Mouse (Mus musculus): ENCODE measurements around the gene Nln. TPM values are rescaled to one million over a fixed set of nuclear protein-coding genes. Genes with fewer than 3 reads are reported as not detected.

The Nln gene
- polyA plus RNA-seq, 1 experiment from 2014 or later: 25.0 TPM

DNA sequence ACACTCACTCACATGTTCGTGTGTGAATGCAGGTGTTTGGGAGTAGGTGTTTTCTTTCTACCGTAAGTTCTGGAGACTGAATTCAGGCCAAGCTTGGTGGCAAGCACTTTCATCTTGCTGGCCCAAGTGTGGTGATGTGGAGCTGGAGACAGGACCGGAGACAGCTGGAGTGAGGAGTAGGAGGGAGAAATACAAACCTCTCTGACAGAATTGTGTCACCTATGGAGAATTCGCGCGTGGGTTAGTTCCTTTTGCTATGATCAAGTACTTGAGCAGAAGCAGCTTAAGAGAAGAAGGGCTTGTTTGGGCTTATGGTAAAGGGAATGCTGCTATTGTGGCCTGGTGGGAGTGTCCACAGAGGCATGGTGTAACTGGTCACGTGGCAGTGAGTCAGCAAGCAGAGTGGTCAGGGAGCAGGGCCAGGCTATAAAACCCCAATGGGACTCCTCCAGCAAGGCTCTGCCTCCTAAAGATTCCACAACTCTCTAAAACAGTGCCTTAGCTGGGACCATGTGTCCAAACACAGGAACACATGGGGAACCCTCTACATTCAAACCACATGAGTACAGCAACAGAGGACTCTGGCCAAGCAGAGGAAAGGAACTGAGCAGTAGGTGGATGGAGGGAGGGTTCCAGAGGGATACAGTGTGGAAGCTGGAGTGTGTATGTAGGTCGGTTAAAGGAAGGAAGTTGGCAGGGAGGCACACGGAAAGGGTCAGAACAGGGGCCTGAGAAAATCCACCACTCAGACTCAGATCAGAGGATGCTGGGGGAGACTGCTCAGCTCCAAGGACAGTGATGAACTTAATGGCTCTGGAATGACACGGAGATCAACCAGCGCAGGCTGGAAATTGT, 14.7 kb downstream of the Nln start:
- WGBS: 75% methylated on average over 11 of the region's 11 CpGs
- no peaks in the 10 kb centered on the region for H3K9me3 ChIP-seq (ENCODE audit: control insufficient read depth, low read length)
- H3K27me3 ChIP-seq (ENCODE audit: control insufficient read depth, insufficient read depth, low read length): no peaks in the 10 kb centered on the region
- H3K27ac ChIP-seq (replicated peaks in 1 of 2; ENCODE audit: control insufficient read depth in 1 of 2, insufficient read depth in 1 of 2, low read depth in 2 of 2, low read length in 2 of 2): peak overlapping the region in 1 of 2 experiments; percentile 10; a peak in 1 of 4 replicates
- H3K4me3 ChIP-seq (ENCODE audit: control insufficient read depth in 1 of 2, insufficient read depth in 1 of 2, low read depth in 1 of 2, low read length in 2 of 2): no peak overlapping the region
- peak; percentile 66 for ATAC-seq (ENCODE audit: insufficient number of reproducible peaks, insufficient read depth, low FRiP score, low read depth)
- no peak overlapping the region for H3K9ac ChIP-seq (ENCODE audit: low read length)
- peaks cover 9 to 28% of the 10 kb centered on the region in 2 experiments for H3K4me1 ChIP-seq (ENCODE audit: control insufficient read depth in 2 of 2, insufficient read depth in 2 of 2, low read length in 2 of 2)
- no peaks in the 10 kb centered on the region for H3K36me3 ChIP-seq (ENCODE audit: control insufficient read depth, insufficient read depth, low read length)
- no peak overlapping the region for H3K4me2 ChIP-seq (ENCODE audit: low read length)

DNA sequence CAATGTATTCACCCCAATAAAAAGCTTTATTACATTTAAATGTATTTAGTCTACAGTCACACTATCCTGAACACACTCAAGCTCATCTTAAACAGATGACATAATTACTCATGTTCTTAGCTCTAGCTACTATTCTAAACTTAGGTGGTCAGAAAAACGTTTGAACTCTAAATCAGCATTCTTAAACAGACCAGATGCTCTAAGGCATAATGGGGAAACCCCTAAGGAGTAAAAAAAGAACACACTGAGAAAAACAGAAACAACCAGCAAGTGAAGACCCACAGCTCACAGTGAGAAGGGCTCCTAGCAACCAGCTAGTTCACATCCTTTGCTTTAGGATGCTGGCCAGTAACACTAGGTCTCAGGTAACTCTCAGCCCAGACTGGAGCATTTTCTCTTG, 17.7 kb downstream of the Nln start:
- Histone ChIP-seq H3K27ac (replicated peaks in 1 of 2; ENCODE audit: control insufficient read depth in 1 of 2, insufficient read depth in 1 of 2, low read depth in 2 of 2, low read length in 2 of 2) (no peak overlapping the region), H3K4me3 (ENCODE audit: control insufficient read depth in 1 of 2, insufficient read depth in 1 of 2, low read depth in 1 of 2, low read length in 2 of 2) (no peak overlapping the region), H3K9ac (ENCODE audit: low read length) (no peak overlapping the region), H3K4me1 (ENCODE audit: control insufficient read depth in 2 of 2, insufficient read depth in 2 of 2, low read length in 2 of 2) (peaks cover 5 to 16% of the 10 kb centered on the region in 2 experiments), H3K27me3 (ENCODE audit: control insufficient read depth, insufficient read depth, low read length) (no peaks in the 10 kb centered on the region), H3K9me3 (ENCODE audit: control insufficient read depth, low read length) (no peaks in the 10 kb centered on the region), H3K36me3 (ENCODE audit: control insufficient read depth, insufficient read depth, low read length) (no peaks in the 10 kb centered on the region), H3K4me2 (ENCODE audit: low read length) (no peak overlapping the region)
- WGBS: 9% methylated on average over 1 of the region's 1 CpGs
- ATAC-seq (ENCODE audit: insufficient number of reproducible peaks, insufficient read depth, low FRiP score, low read depth): no peak

DNA sequence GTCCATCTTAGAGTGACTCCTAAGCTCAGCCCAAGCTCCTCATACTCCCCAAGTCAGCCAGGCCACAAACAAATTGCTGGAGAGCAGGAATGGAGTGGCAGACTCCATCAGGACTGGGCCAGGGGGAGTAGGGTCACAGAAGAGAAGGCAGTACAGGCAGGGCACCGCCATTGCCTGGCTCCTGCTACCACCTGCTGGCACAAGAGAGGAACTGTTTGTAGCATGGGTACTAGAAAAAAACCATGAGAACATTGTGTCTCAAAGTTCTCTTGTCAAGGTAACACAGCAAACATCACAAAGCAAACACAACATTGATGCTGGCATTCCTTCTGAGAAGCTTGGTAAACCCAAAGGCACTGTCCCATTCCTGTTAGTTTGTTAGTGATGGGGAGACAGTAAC, 20.0 kb downstream of the Nln start:
- no peaks in the 10 kb centered on the region for H3K9me3 ChIP-seq (ENCODE audit: control insufficient read depth, low read length)
- no peak for ATAC-seq (ENCODE audit: insufficient number of reproducible peaks, insufficient read depth, low FRiP score, low read depth)
- WGBS: 33% methylated on average over 1 of the region's 1 CpGs

DNA sequence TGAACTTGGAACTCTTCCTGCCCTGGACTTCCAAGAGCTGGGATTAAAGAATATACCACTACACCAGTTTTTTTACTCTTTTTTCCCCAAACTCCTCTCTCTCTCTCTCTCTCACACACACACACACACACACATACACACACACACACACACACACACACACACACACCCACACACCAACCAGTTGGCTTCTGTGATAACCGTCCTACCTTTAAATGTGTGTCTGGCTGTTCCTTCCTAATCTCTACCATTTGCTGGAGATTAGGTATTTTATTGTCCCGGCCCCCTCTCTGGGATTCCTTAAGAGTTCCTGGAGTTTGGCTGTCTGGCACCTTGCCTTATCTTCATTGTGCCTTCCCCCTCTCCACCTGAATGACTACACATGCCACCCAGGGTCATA, 24.8 kb downstream of the Nln start:
- no peaks in the 10 kb centered on the region for H3K36me3 ChIP-seq (ENCODE audit: control insufficient read depth, insufficient read depth, low read length)
- 55% methylated on average over 2 of the region's 2 CpGs for WGBS
- no peaks in the 10 kb centered on the region for H3K27me3 ChIP-seq (ENCODE audit: control insufficient read depth, insufficient read depth, low read length)
- H3K4me3 ChIP-seq (ENCODE audit: control insufficient read depth in 1 of 2, insufficient read depth in 1 of 2, low read depth in 1 of 2, low read length in 2 of 2): no peak overlapping the region
- no peaks in the 10 kb centered on the region for H3K4me1 ChIP-seq (ENCODE audit: control insufficient read depth in 2 of 2, insufficient read depth in 2 of 2, low read length in 2 of 2)
- no peak overlapping the region for H3K9ac ChIP-seq (ENCODE audit: low read length)
- H3K27ac ChIP-seq (replicated peaks in 1 of 2; ENCODE audit: control insufficient read depth in 1 of 2, insufficient read depth in 1 of 2, low read depth in 2 of 2, low read length in 2 of 2): no peak overlapping the region
- no peak for ATAC-seq (ENCODE audit: insufficient number of reproducible peaks, insufficient read depth, low FRiP score, low read depth)
- H3K4me2 ChIP-seq (ENCODE audit: low read length): no peak overlapping the region
- H3K9me3 ChIP-seq (ENCODE audit: control insufficient read depth, low read length): no peaks in the 10 kb centered on the region

More for the DNA sequence above, 20.0 kb downstream of the Nln start:
- Histone ChIP-seq H3K27ac (replicated peaks in 1 of 2; ENCODE audit: control insufficient read depth in 1 of 2, insufficient read depth in 1 of 2, low read depth in 2 of 2, low read length in 2 of 2) (no peak overlapping the region), H3K4me1 (ENCODE audit: control insufficient read depth in 2 of 2, insufficient read depth in 2 of 2, low read length in 2 of 2) (no peaks in the 10 kb centered on the region), H3K27me3 (ENCODE audit: control insufficient read depth, insufficient read depth, low read length) (no peaks in the 10 kb centered on the region), H3K4me2 (ENCODE audit: low read length) (no peak overlapping the region), H3K36me3 (ENCODE audit: control insufficient read depth, insufficient read depth, low read length) (no peaks in the 10 kb centered on the region), H3K4me3 (ENCODE audit: control insufficient read depth in 1 of 2, insufficient read depth in 1 of 2, low read depth in 1 of 2, low read length in 2 of 2) (no peak overlapping the region), H3K9ac (ENCODE audit: low read length) (no peak overlapping the region)

DNA sequence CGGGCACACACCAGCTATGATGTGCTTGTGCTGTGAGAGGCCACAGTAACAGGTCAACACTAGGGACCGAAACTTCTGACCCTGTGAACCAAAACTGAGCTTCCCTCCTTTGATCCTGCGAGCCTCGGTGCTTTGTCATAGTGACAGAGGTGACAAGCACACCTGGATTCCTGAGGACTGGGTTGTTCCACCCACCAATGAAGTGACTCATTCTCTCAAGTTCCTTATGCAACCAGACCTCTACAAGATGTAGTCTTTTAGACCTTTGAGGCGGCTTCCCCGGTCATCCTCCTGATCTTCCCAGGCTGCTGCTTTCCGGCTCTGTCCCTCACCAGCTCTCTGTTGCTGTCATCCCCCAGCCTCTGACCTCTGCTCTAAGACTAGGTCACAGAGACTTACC, 26.9 kb downstream of the Nln start:
- Histone ChIP-seq H3K9me3 (ENCODE audit: control insufficient read depth, low read length) (no peaks in the 10 kb centered on the region), H3K27ac (replicated peaks in 1 of 2; ENCODE audit: control insufficient read depth in 1 of 2, insufficient read depth in 1 of 2, low read depth in 2 of 2, low read length in 2 of 2) (no peak overlapping the region), H3K36me3 (ENCODE audit: control insufficient read depth, insufficient read depth, low read length) (no peaks in the 10 kb centered on the region), H3K9ac (ENCODE audit: low read length) (no peak overlapping the region), H3K4me3 (ENCODE audit: control insufficient read depth in 1 of 2, insufficient read depth in 1 of 2, low read depth in 1 of 2, low read length in 2 of 2) (no peak overlapping the region), H3K4me1 (ENCODE audit: control insufficient read depth in 2 of 2, insufficient read depth in 2 of 2, low read length in 2 of 2) (no peaks in the 10 kb centered on the region), H3K4me2 (ENCODE audit: low read length) (no peak overlapping the region), H3K27me3 (ENCODE audit: control insufficient read depth, insufficient read depth, low read length) (no peaks in the 10 kb centered on the region)
- 89% methylated on average over 7 of the region's 7 CpGs for WGBS
- ATAC-seq (ENCODE audit: insufficient number of reproducible peaks, insufficient read depth, low FRiP score, low read depth): no peak

DNA sequence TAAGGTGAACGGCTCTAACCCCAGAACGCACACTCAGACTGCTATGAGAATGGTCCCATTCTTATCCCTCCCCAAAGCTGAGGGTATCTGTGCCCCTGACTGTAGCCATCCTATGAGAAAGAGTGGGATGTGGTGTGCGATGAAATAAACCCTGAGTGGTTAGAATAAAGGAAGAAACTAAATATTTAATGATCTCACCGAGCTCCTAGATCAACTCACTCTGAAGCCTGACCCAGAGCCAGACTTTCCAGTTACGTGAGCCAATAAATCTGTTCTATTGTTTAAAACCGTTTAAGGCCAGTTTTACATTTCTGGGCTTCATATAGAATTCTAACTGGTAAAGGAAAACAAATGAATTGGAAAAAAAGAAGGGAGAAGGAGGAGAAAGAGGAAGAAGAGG, 32.4 kb downstream of the Nln start:
- ATAC-seq (ENCODE audit: insufficient number of reproducible peaks, insufficient read depth, low FRiP score, low read depth): no peak
- peaks cover 8% of the 10 kb centered on the region; the same call in 1 of the 2 replicates for H3K36me3 ChIP-seq (ENCODE audit: control insufficient read depth, insufficient read depth, low read length)
- 82% methylated on average over 6 of the region's 6 CpGs for WGBS

DNA sequence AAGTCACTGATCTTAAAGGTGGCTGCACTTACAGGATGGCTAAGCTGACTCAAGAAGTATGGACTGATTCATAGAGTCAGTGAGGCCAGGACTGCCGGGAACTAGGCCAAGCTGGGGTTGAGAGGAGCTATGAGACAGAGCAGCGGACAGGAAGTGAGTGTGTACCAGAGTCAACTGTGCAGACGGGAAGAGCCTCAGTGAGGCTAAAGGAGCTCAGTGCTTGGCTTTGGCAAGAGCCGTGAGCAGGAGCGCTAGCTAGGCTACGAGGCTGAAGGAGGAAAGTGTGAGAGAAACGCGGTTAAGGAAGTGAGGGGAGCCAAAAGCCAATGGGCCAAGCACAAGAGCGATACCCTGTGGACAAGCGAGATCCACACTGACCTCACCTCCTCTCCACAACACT, 34.7 kb downstream of the Nln start:
- Histone ChIP-seq H3K27me3 (ENCODE audit: control insufficient read depth, insufficient read depth, low read length) (no peaks in the 10 kb centered on the region), H3K4me2 (ENCODE audit: low read length) (no peak overlapping the region), H3K9ac (ENCODE audit: low read length) (no peak overlapping the region), H3K9me3 (ENCODE audit: control insufficient read depth, low read length) (no peaks in the 10 kb centered on the region), H3K4me3 (ENCODE audit: control insufficient read depth in 1 of 2, insufficient read depth in 1 of 2, low read depth in 1 of 2, low read length in 2 of 2) (no peak overlapping the region), H3K4me1 (ENCODE audit: control insufficient read depth in 2 of 2, insufficient read depth in 2 of 2, low read length in 2 of 2) (peaks cover 2 to 10% of the 10 kb centered on the region in 2 experiments; a peak in 3 of 4 replicates), H3K27ac (replicated peaks in 1 of 2; ENCODE audit: control insufficient read depth in 1 of 2, insufficient read depth in 1 of 2, low read depth in 2 of 2, low read length in 2 of 2) (peak overlapping the region in 1 of 2 experiments; percentile 9; a peak in 1 of 4 replicates), H3K36me3 (ENCODE audit: control insufficient read depth, insufficient read depth, low read length) (peaks cover 19% of the 10 kb centered on the region)
- ATAC-seq (ENCODE audit: insufficient number of reproducible peaks, insufficient read depth, low FRiP score, low read depth): peak; percentile 79
- 63% methylated on average over 10 of the region's 10 CpGs for WGBS

More for the DNA sequence above, 32.4 kb downstream of the Nln start:
- no peak overlapping the region for H3K9ac ChIP-seq (ENCODE audit: low read length)
- no peaks in the 10 kb centered on the region for H3K9me3 ChIP-seq (ENCODE audit: control insufficient read depth, low read length)
- peaks cover 2 to 4% of the 10 kb centered on the region in 2 experiments; a peak in 2 of 4 replicates for H3K4me1 ChIP-seq (ENCODE audit: control insufficient read depth in 2 of 2, insufficient read depth in 2 of 2, low read length in 2 of 2)
- no peak overlapping the region for H3K4me2 ChIP-seq (ENCODE audit: low read length)
- H3K27me3 ChIP-seq (ENCODE audit: control insufficient read depth, insufficient read depth, low read length): no peaks in the 10 kb centered on the region
- no peak overlapping the region for H3K27ac ChIP-seq (replicated peaks in 1 of 2; ENCODE audit: control insufficient read depth in 1 of 2, insufficient read depth in 1 of 2, low read depth in 2 of 2, low read length in 2 of 2)
- no peak overlapping the region for H3K4me3 ChIP-seq (ENCODE audit: control insufficient read depth in 1 of 2, insufficient read depth in 1 of 2, low read depth in 1 of 2, low read length in 2 of 2)
